Mouse (Mus musculus): ENCODE data around the gene Sertad2. TPM values are rescaled to one million over a fixed set of nuclear protein-coding genes. Genes with fewer than 3 reads are reported as not detected.

Gene Sertad2
- polyA plus RNA-seq, 1 experiment from 2014 or later: 29.8 TPM

DNA sequence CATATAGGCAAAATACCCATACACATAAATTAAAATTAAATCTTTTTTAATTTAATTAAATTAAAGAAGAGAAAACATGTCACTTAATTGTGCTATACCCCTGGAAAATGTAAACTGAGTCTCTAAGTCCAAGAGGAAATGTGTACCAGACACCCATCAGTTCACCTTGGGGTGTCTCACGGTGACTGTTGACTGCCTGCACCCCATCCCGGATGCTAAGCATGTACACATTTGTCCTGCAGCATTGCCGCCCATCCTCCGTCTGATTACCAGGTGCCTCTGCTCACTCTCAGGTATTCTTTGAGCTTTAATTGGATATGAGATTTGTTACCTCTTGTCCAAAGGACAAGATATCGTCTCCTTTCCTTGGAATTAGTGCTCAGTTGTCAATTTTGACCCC lies 99.3 kb downstream of the Sertad2 start:
- WGBS: 73% methylated on average over 5 of the region's 5 CpGs

DNA sequence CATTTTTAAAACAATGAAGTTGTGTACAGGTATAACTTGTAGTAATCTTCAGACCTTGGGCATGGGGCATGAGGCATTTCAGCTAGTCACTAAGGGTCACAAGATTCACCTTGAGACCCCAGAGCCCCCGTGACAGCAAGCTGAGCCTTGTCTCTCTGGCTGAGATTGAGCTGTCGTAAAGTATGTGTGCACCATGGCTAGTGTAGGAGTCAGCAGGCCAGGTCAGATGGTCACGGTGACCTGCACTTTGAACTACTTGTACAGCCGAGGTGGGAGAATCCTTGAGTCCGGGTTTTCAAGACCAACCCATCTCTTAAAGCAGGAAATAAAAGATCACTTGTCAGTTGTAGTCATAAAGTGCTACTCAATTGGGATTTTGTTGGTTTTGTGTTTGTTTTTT lies 100.1 kb downstream of the Sertad2 start:
- H3K27me3 ChIP-seq: no peaks in the 10 kb centered on the region
- peaks cover 3% of the 10 kb centered on the region; the same call in 1 of the 2 replicates for H3K36me3 ChIP-seq
- 75% methylated on average over 5 of the region's 5 CpGs for WGBS
- no peak overlapping the region for H3K4me2 ChIP-seq (replicated peaks)
- no peak overlapping the region for H3K27ac ChIP-seq
- no peaks in the 10 kb centered on the region for H3K9me3 ChIP-seq
- H3K9ac ChIP-seq (replicated peaks): no peak overlapping the region
- ATAC-seq: no peak
- peaks cover 74% of the 10 kb centered on the region for H3K4me1 ChIP-seq (replicated peaks)
- H3K4me3 ChIP-seq (replicated peaks): no peak overlapping the region

More for the DNA sequence above, 99.3 kb downstream of the Sertad2 start:
- H3K9me3 ChIP-seq: no peaks in the 10 kb centered on the region
- H3K27me3 ChIP-seq: no peaks in the 10 kb centered on the region
- ATAC-seq: no peak
- no peak overlapping the region for H3K4me3 ChIP-seq (replicated peaks)
- H3K36me3 ChIP-seq: no peaks in the 10 kb centered on the region
- H3K9ac ChIP-seq (replicated peaks): no peak overlapping the region
- H3K4me1 ChIP-seq (replicated peaks): peaks cover 70% of the 10 kb centered on the region
- H3K27ac ChIP-seq: no peak overlapping the region
- no peak overlapping the region for H3K4me2 ChIP-seq (replicated peaks)

DNA sequence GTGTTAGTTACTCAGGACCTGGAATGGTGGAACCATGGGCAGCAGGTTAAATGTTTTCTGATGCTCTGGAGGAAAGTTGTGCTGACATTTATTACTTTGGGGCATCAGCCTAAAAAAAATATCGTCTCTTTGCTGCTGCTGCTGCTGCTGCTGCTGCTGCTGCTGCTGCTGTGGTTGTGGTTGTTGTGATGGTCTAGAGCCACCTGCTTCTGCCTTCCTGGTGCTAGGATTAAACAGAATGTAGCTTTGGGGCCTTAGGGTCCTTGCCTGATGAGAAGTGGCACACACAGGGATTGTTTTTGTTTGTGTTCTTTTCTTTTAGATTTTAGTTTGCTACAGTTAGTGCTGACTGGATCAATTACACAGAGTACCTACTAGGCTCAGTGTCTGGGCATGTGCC lies 101.1 kb downstream of the Sertad2 start:
- 63% methylated on average over 1 of the region's 1 CpGs for WGBS

GRCm38 (mm10) chr11:20644872-20645271 lies 101.8 kb downstream of the Sertad2 start:
- no peaks in the 10 kb centered on the region for H3K27me3 ChIP-seq
- peaks cover 79% of the 10 kb centered on the region for H3K4me1 ChIP-seq (replicated peaks)

More for the DNA sequence above, 101.1 kb downstream of the Sertad2 start:
- Histone ChIP-seq H3K27ac (no peak overlapping the region), H3K9me3 (no peaks in the 10 kb centered on the region), H3K9ac (replicated peaks) (no peak overlapping the region), H3K4me1 (replicated peaks) (peaks cover 80% of the 10 kb centered on the region), H3K4me2 (replicated peaks) (no peak overlapping the region), H3K4me3 (replicated peaks) (no peak overlapping the region), H3K36me3 (peaks cover 6% of the 10 kb centered on the region; the same call in 1 of the 2 replicates), H3K27me3 (no peaks in the 10 kb centered on the region)
- no peak for ATAC-seq

GRCm38 (mm10) chr11:20645521-20645920 lies 102.5 kb downstream of the Sertad2 start:
- WGBS: 81% methylated on average over 3 of the region's 3 CpGs

More at GRCm38 (mm10) chr11:20644872-20645271, 101.8 kb downstream of the Sertad2 start:
- Histone ChIP-seq H3K4me3 (replicated peaks) (no peak overlapping the region), H3K9ac (replicated peaks) (0 out of 2 replicates have a peak overlapping the region, but pooled peaks have one; percentile 7), H3K9me3 (no peaks in the 10 kb centered on the region), H3K36me3 (peaks cover 6% of the 10 kb centered on the region; the same call in 1 of the 2 replicates), H3K4me2 (replicated peaks) (no peak overlapping the region), H3K27ac (no peak overlapping the region)
- no peak for ATAC-seq
- WGBS: 38% methylated on average over 6 of the region's 6 CpGs

GRCm38 (mm10) chr11:20646142-20646541 lies 103.1 kb downstream of the Sertad2 start:
- Histone ChIP-seq H3K4me2 (replicated peaks) (no peak overlapping the region), H3K4me1 (replicated peaks) (peaks cover 79% of the 10 kb centered on the region), H3K9ac (replicated peaks) (no peak overlapping the region), H3K36me3 (peaks cover 6% of the 10 kb centered on the region; the same call in 1 of the 2 replicates), H3K9me3 (no peaks in the 10 kb centered on the region), H3K27ac (peak overlapping the region; percentile 35; the same call in 1 of the 2 replicates), H3K4me3 (replicated peaks) (no peak overlapping the region), H3K27me3 (no peaks in the 10 kb centered on the region)
- no peak for ATAC-seq
- 38% methylated on average over 6 of the region's 6 CpGs for WGBS

More at GRCm38 (mm10) chr11:20645521-20645920, 102.5 kb downstream of the Sertad2 start:
- no peak overlapping the region for H3K4me3 ChIP-seq (replicated peaks)
- no peak overlapping the region for H3K4me2 ChIP-seq (replicated peaks)
- no peak for ATAC-seq
- no peaks in the 10 kb centered on the region for H3K9me3 ChIP-seq
- no peak overlapping the region for H3K9ac ChIP-seq (replicated peaks)
- H3K4me1 ChIP-seq (replicated peaks): peaks cover 79% of the 10 kb centered on the region
- no peak overlapping the region for H3K27ac ChIP-seq
- peaks cover 6% of the 10 kb centered on the region; the same call in 1 of the 2 replicates for H3K36me3 ChIP-seq
- H3K27me3 ChIP-seq: no peaks in the 10 kb centered on the region

DNA sequence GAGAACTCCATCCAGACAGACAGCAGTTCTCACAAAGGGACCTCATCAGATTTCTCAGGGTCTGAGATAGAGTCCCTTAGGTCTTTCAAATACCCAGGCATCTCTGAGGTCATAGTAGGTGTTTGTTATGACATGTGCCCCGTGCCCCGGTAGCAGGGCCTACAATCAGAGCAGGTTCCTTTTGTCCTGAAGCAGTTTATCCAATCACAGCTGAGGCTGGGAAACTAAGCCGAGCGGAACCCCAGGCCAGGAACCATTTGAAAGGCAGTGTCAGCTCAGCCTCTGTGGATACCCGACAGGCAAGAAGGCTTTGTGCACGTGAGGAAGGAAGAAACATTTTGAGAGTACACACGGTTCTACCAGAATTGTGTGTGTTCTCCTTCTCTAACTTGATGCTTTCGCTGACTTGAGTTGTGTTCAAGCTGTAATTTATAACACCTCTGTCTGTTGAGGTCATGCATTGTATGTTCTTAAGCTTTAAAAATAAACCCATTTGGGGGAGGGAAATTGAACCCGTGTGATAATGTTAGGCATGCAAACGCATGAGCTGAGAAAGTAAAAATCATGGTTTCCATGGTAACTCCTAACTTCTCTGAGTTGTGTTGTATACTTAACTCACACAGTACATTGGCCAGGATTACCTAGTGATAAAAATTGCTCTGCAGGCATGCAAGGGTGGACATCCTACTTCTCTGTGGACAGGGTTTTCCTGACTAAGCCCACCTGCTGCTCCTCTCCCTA lies 104.1 kb downstream of the Sertad2 start:
- ATAC-seq: no peak
- Histone ChIP-seq H3K4me1 (replicated peaks) (peaks cover 81% of the 10 kb centered on the region), H3K27me3 (no peaks in the 10 kb centered on the region), H3K36me3 (peaks cover 6% of the 10 kb centered on the region; the same call in 1 of the 2 replicates), H3K4me3 (replicated peaks) (no peak overlapping the region), H3K27ac (peak overlapping the region; percentile 21; the same call in 1 of the 2 replicates), H3K4me2 (replicated peaks) (no peak overlapping the region), H3K9ac (replicated peaks) (0 out of 2 replicates have a peak overlapping the region, but pooled peaks have one; percentile 19), H3K9me3 (no peaks in the 10 kb centered on the region)
- 16% methylated on average over 10 of the region's 10 CpGs for WGBS

DNA sequence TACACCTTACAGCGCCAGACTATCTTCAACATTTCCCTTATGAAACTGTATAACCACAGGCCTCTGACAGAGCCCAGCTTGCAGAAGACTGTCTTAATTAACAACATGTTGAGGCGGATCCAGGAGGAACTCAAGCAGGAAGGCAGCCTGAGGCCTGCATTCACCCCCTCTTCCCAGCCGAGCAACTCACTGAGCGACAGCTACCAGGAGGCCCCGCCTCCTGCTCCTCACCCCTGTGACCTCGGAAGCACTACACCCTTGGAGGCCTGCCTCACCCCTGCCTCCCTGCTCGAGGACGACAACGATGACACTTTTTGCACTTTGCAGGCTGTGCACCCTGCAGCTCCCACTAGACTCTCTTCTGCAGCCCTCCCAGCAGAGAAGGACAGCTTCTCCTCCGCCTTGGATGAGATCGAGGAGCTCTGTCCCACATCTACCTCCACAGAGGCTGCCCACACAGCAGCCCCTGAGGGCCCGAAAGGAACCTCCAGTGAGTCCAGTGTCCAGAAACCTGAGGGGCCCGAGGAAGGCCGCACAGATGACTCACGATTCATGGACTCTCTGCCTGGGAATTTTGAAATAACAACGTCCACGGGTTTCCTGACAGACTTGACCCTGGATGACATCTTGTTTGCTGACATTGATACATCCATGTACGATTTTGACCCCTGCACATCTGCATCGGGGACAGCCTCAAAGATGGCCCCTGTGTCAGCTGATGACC lies 105.0 kb downstream of the Sertad2 start:
- WGBS: 50% methylated on average over 19 of the region's 19 CpGs
- no peak for ATAC-seq
- Histone ChIP-seq H3K9ac (replicated peaks) (peak overlapping the region; percentile 10; the same call in 1 of the 2 replicates), H3K9me3 (no peaks in the 10 kb centered on the region), H3K27me3 (no peaks in the 10 kb centered on the region), H3K27ac (no peak overlapping the region), H3K4me3 (replicated peaks) (no peak overlapping the region), H3K4me2 (replicated peaks) (no peak overlapping the region), H3K4me1 (replicated peaks) (peaks cover 82% of the 10 kb centered on the region), H3K36me3 (peaks cover 6% of the 10 kb centered on the region; the same call in 1 of the 2 replicates)

GRCm38 (mm10) chr11:20649477-20649876 lies 106.4 kb downstream of the Sertad2 start:
- H3K9ac ChIP-seq (replicated peaks): no peak overlapping the region
- peaks cover 79% of the 10 kb centered on the region for H3K4me1 ChIP-seq (replicated peaks)
- no peak overlapping the region; the same call in 1 of the 2 replicates for H3K4me2 ChIP-seq (replicated peaks)
- H3K27me3 ChIP-seq: no peaks in the 10 kb centered on the region
- H3K27ac ChIP-seq: peak overlapping the region; percentile 75
- H3K9me3 ChIP-seq: no peaks in the 10 kb centered on the region
- peak; percentile 41 for ATAC-seq
- peaks cover 6% of the 10 kb centered on the region; the same call in 1 of the 2 replicates for H3K36me3 ChIP-seq
- WGBS: 25% methylated on average over 5 of the region's 5 CpGs
- H3K4me3 ChIP-seq (replicated peaks): no peak overlapping the region

GRCm38 (mm10) chr11:20650006-20650639 lies 107.1 kb downstream of the Sertad2 start:
- H3K27ac ChIP-seq: peak overlapping the region; percentile 75
- H3K9ac ChIP-seq (replicated peaks): 0 out of 2 replicates have a peak overlapping the region, but pooled peaks have one; percentile 29
- no peak overlapping the region for H3K4me3 ChIP-seq (replicated peaks)
- H3K4me2 ChIP-seq (replicated peaks): peak overlapping the region; percentile 27
- H3K27me3 ChIP-seq: no peaks in the 10 kb centered on the region
- ATAC-seq: peak; percentile 82
- 5% methylated on average over 17 of the region's 17 CpGs for WGBS
- no peaks in the 10 kb centered on the region for H3K9me3 ChIP-seq
- H3K36me3 ChIP-seq: peaks cover 6% of the 10 kb centered on the region; the same call in 1 of the 2 replicates
- peaks cover 79% of the 10 kb centered on the region for H3K4me1 ChIP-seq (replicated peaks)

DNA sequence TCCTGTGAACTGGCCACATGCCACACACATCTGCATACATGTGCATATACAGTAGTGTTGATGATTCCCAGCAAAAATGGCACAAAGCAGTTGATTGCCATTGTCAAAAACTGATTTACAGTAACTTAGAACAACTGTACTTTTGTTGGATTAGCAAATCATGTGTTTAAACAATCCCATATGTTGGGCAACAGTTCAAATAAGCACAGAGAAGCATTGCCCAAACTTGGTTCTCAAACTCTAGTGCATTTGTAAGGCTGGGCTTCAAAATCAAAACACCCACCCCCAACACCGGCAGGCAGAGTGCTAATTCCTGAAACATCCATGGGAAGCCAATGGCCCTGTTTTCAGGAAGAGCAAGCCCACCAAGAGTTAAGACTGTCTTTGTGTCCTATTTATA lies 108.1 kb downstream of the Sertad2 start:
- WGBS: 40% methylated on average over 1 of the region's 1 CpGs
- Histone ChIP-seq H3K4me3 (replicated peaks) (no peak overlapping the region), H3K27ac (0 out of 2 replicates have a peak overlapping the region, but pooled peaks have one; percentile 75), H3K9ac (replicated peaks) (peak overlapping the region; percentile 37; the same call in 1 of the 2 replicates), H3K4me2 (replicated peaks) (no peak overlapping the region), H3K9me3 (no peaks in the 10 kb centered on the region), H3K27me3 (no peaks in the 10 kb centered on the region), H3K36me3 (peaks cover 6% of the 10 kb centered on the region; the same call in 1 of the 2 replicates), H3K4me1 (replicated peaks) (peaks cover 80% of the 10 kb centered on the region)
- ATAC-seq: no peak
